Mouse (Mus musculus): Measurements from ENCODE around the gene Hoxd4. TPM values are rescaled to one million over a fixed set of nuclear protein-coding genes. Genes with fewer than 3 reads are reported as not detected.
A peak's percentile ranks its signal among the peaks of the same experiment; 100 is the strongest.

Gene Hoxd4
- not detected for total RNA-seq (2021)

DNA sequence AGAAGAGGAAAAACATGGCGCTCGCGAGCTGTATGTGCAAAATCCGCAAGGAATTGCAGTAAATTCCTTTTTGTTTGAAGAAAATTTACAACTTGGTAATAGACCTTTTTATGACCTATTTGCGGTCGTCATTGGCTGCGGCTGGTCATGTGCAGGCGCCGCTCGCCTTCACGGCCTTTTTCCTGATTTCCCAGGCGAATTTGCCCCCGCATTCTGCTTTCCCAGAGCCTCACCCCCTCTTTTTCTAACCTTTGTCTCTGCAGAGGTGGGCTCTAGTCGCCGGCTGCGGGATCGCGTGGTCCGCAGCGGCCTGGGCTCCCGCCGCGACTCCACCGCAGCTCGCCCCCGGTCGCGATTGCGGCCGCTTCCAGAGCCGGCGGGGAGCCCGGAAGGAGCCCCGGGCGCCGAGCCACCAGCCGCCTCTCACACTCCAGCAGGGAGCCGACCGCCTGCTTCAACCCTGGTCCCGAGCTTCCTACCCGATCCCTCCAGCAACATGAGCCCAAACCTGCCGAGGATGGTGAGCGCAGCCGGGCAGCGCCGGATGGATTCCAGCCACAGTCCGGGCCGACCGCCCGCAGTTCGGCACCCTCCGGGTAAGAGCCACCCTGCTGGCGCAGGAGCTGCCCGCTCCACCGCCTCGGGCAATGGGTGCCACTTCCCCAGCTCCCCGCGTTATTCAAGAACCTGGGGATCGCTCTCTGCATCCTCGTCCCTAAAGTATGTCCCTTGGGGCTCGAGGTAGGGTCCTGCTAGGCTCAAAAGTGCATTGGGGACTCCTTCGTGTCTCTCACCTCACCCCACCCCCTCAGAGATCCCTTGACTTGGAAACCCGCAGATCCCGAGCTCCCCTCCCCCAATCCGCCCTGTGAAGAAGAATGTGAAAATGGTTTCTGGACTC is at the start of gene Hoxd4, which contains the start of gene Hoxd3:
Gene Hoxd4 (plus strand): TSS at position 209 of the 901 bp plus-strand sequence.
Gene Hoxd3 (plus strand): TSS at position 207 of the 901 bp plus-strand sequence.
- DNase-seq (ENCODE audit: extremely low spot score in 1 of 2, low spot score in 2 of 2), result no peak
- intact Hi-C loops (cut with DNase I), result no loop called here

DNA sequence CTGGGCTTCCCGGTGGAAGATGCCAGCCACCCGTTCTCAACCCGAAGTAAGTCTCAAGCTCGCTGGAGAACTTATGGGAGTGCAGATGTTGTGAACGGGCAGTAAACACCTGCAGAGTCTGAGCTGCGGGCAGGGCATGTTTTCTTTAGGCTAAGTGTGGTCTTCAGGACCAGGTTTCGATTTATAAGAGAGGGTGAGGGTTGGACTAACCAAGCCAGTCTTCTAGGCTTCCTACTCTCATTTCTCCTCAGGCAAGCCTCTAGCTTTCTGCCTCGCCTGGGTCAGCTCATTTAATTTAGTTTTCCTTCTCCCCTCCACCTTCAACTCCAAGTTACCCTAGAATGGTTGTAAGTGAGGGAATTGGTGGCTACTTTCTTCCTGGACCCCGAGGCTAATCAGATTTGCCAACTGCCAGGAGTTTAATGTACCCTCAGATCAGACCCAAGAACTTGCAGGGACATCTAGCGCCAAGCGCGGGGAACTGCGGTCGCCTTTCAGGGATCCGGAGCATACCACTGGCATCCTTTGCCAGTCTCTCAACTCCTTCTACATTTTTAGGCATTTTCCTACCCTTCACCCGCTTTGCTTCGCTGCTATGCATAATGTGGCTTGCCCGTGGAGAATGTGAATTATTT is 48.3 kb upstream of the Hoxd4 start:
- intact Hi-C loops (cut with DNase I), result loop anchor here (2.0 to 5.0 kb wide), 5 partner anchors 363 to 1116 kb away; no protein-coding TSS in a partner anchor
- DNase-seq (ENCODE audit: extremely low spot score in 1 of 2, low spot score in 2 of 2), result peak; percentile 39 to 64

- DNase-seq (ENCODE audit: extremely low spot score in 1 of 2, low spot score in 2 of 2), result no peak
- intact Hi-C loops (cut with DNase I), result no loop called here
These were observed 45.3 kb upstream of the Hoxd4 start for GRCm38 (mm10) chr2:74666411-74666810.

DNA sequence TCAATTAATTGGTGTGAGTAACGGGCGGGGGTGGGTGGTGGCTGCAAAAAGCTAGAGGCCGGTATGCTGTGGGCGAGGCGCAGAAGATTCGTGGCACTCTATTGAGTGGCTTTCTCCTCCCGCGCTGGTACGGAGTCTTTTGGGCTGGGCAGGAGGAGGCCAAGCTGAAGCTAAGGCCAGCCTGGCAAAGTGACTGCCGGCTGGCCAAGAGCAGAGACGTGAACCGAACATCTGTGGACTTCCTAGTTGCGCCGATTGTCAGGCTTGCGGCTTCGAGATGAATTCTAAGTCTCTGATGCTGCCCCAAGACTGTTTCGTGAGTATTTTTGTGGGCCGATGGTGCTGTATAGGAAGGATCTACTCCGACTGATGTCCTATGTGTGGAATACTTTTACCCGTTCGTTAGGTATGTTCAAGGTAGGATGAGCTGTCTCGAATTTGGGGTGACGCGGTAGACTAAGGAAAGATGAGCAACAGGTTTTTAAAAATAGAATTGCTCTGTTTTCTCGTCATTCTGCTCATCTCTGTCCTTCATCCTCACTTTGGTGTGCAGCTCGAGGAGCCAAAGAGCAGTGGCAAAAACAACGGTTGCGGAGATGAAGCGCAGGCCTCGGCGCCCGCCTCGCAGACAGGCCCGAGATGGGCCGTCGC is 44.4 kb upstream of the Hoxd4 start:
- no peak for DNase-seq (ENCODE audit: extremely low spot score in 1 of 2, low spot score in 2 of 2)
- intact Hi-C loops (cut with DNase I), result no loop called here

DNA sequence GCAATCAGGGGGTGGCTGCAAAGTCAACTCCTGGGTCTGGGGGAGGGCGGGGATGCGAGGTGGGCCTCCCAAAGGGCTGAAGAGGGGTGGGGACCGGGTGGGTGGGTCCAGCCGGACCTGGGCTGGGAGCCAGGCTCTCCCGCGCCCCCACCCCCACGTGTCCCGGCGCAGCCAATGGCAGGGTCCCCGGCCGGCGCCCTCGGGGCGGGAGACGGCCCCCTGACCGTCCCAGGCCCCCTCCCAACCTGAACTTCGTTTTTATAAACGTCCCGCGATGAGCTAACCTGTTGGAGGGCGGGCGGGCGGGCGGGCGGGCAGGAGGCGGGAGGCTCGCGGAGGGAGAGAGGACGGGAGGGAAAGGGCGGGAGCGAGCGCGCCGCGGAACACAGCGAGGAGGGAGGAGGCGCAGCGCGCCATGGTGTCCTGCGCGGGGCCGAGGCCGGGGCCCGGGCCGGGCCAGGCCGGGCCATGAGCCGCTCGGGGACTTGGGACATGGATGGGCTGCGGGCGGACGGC is 43.8 kb upstream of the Hoxd4 start, which contains the start of gene Hoxd13:
Gene Hoxd13 (plus strand): TSS at position 469 of the 516 bp plus-strand sequence.
- intact Hi-C loops (cut with DNase I), result no loop called here
- DNase-seq (ENCODE audit: extremely low spot score in 1 of 2, low spot score in 2 of 2), result no peak

DNA sequence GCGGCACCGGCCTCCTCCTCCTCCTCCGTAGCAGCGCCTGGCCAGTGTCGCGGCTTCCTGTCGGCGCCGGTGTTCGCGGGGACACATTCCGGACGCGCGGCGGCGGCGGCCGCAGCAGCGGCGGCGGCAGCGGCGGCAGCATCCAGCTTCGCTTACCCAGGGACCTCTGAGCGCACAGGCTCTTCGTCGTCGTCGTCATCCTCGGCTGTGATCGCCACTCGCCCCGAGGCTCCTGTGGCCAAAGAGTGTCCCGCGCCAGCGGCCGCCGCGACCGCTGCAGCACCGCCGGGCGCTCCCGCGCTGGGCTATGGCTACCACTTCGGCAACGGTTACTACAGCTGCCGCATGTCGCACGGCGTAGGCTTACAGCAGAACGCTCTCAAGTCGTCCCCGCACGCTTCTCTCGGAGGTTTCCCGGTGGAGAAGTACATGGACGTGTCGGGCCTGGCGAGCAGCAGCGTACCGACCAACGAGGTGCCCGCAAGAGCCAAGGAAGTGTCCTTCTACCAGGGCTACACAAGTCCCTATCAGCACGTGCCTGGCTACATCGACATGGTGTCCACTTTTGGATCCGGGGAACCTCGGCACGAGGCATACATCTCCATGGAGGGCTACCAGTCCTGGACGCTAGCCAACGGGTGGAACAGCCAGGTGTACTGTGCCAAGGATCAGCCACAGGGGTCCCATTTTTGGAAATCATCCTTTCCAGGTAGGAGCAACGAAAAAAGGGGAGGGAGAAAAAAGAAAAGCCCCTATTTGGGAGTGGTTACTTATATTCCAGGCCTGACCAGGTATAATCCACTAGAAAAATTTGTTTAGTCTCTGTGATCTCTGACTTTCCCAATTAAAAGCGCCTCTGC is 43.1 kb upstream of the Hoxd4 start:
- intact Hi-C loops (cut with DNase I), result no loop called here
- DNase-seq (ENCODE audit: extremely low spot score in 1 of 2, low spot score in 2 of 2), result peak in 1 of 2 experiments; percentile 40

- no peak for DNase-seq (ENCODE audit: extremely low spot score in 1 of 2, low spot score in 2 of 2)
- intact Hi-C loops (cut with DNase I), result no loop called here
These were observed 42.5 kb upstream of the Hoxd4 start for GRCm38 (mm10) chr2:74669230-74669578.

- intact Hi-C loops (cut with DNase I), result no loop called here
- DNase-seq (ENCODE audit: extremely low spot score in 1 of 2, low spot score in 2 of 2), result no peak
These were observed 42.0 kb upstream of the Hoxd4 start for GRCm38 (mm10) chr2:74669650-74670235.

GRCm38 (mm10) chr2:74670632-74671188 is 41.0 kb upstream of the Hoxd4 start:
- DNase-seq (ENCODE audit: extremely low spot score in 1 of 2, low spot score in 2 of 2), result no peak
- intact Hi-C loops (cut with DNase I), result no loop called here

DNA sequence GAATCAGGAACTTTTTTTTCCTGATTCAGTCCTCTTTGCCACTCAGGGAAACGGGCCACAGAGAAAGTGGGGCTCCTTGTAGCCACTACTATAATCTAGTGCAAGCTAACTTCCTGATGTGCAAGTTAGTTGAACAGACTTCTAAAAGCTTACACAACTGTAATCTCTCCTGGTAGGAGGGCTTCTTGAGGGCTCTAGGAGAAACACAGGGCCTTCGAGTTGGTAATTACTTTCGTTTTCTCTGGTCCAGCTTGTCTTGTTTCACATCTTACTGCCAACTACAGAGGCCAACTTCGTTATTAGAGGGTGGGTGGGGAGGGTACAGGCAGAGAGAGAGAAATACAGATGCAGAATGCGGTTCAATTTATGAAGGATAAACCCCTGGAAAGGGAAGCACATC is 39.9 kb upstream of the Hoxd4 start:
- no peak for DNase-seq (ENCODE audit: extremely low spot score in 1 of 2, low spot score in 2 of 2)
- intact Hi-C loops (cut with DNase I), result no loop called here

DNA sequence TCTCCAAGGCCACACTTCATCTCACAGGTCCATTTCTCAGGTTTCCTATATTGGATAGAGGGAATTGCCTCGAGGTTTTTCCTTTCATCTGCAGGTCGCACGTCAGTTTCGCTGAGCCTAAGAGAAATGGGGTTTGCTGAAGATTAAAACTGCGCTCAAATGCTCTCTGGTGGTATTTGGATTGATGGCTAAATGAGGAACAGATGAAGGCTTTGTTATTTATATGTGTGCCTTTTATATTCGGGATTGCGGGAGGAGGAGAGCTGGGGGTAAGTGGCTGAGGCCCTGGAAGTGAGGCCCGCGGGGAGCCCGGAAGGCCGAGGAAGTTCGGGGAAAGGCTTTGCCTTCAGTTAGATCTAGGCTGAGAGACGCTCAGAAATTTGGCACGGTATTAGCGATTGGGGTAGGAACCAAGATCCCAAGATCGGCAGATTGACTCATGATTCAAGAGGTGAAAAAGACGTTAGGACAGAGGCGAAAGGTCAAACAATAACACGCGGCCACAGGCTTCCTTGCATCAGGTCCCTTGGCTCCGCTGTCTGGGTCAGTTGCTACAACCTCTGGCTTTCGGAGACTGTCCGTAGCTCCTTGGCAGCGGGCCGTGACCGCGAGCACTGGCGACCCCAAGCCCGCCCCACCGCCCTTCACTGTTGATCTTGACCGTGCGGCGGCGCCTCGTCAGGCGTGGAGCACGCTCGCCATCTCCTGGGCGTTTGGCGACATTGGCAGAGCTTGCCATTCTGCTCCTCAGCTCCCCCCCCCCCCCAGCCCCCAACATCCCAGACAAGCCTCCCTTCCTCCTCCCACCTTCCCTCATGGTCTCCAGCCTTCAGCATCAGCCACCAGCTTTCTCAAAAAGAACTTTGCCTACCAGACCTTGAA is 39.0 kb upstream of the Hoxd4 start:
- DNase-seq (ENCODE audit: extremely low spot score in 1 of 2, low spot score in 2 of 2), result peak in 1 of 2 experiments; percentile 70
- intact Hi-C loops (cut with DNase I), result no loop called here

GRCm38 (mm10) chr2:74673835-74674425 is 37.8 kb upstream of the Hoxd4 start:
- DNase-seq (ENCODE audit: extremely low spot score in 1 of 2, low spot score in 2 of 2), result no peak
- intact Hi-C loops (cut with DNase I), result no loop called here

DNA sequence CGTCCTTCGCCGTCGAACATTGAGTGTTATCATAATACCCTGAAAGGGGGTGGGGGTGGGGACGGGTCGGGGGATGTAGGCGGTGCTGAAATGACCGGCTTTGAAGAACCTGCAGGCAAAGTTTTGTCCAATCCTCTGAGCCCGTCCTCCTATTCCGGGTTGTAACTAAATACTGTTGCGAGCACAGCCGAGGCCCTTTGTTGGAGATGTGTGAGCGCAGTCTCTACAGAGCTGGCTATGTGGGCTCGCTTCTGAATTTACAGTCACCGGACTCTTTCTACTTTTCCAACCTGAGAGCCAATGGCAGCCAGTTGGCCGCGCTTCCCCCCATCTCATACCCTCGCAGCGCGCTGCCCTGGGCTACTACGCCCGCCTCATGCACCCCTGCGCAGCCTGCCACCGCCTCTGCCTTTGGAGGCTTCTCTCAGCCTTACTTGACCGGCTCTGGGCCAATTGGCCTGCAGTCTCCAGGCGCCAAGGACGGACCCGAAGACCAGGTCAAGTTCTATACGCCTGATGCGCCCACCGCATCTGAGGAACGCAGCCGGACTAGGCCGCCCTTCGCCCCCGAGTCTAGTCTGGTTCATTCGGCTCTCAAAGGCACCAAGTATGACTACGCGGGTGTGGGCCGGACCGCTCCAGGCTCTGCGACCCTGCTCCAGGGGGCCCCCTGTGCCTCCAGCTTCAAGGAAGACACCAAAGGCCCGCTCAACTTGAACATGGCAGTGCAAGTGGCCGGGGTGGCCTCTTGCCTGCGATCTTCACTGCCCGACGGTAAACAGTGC is 36.7 kb upstream of the Hoxd4 start, which contains the start of gene Hoxd12:
Gene Hoxd12 (plus strand): TSS at position 133 of the 785 bp plus-strand sequence.
- DNase-seq (ENCODE audit: extremely low spot score in 1 of 2, low spot score in 2 of 2), result no peak
- intact Hi-C loops (cut with DNase I), result no loop called here

GRCm38 (mm10) chr2:74675666-74676282 is 36.0 kb upstream of the Hoxd4 start:
- DNase-seq (ENCODE audit: extremely low spot score in 1 of 2, low spot score in 2 of 2), result no peak
- intact Hi-C loops (cut with DNase I), result no loop called here

DNA sequence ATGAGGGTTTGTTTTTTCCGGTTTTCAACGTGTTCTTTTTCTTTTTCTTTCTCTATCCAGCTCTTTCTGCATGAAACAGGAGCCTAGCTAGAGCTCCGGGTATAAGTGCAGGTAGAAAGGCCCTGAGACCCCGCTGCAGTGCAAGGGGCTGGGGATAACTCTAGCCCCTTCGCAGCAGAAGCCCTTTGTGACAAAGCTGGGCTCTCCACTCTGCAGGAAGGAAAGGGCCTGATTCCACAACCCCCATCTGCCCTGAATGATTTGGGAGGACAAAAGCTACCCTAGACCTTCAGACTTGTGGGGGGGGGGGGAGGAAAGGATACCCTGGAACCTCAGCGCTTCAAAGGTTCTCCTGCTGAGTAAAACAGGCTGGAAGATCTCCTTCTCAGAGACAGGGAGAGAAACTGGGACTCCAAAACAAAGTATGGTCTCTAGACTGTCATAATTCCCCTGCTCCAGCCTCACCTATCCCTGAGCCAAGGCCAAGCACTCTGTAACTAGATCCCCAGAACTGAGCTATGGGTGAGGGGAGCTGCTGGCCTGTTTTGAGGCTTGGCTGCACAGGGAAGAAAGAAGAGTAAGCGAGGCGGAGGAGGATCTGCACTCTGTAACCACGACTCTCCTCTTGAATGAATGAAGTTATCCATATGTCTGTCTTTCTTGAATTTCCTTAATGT is 35.2 kb upstream of the Hoxd4 start:
- intact Hi-C loops (cut with DNase I), result no loop called here
- no peak for DNase-seq (ENCODE audit: extremely low spot score in 1 of 2, low spot score in 2 of 2)
